In the genomic region with DNA sequence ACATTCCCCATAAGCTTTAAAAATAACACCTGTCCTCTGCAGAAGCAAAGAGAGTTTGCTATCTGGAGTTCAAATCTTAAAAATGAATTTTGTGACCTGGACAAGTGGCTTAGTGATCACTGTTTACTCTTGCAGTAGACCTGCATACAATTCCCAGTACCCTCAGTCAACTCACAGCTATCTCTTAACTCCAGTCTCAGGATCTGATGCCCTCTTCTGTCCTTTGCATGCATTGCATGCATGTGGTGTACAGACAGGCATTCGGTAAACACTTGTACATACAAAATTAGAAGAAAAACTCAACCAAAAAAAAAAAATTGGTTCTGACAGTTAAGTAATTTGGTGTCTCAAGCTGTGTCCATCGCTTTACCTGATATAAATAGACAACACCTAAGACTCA, we compare ENCODE assay signal across 11 mouse cellular contexts. TPM values are rescaled to one million over a fixed set of nuclear protein-coding genes. Genes with fewer than 3 reads are reported as not detected.
DNase-seq lines count a peak whose midpoint lies in the region; ATAC-seq and TF ChIP-seq lines count a peak whose summit lies in the region.
"Had no signal": no experiment of that assay in that cellular context is flagged by ENCODE, and none has a peak within 500 bp of the region (broad histone marks: within the 10 kb centered on the region; RNA-seq: fewer than 3 reads in every experiment).

No protein-coding gene starts in this region.

- H3K4me2 ChIP-seq in liver, embryonic 12.5 days: no peak overlapping the region
- H3K4me2 ChIP-seq: forebrain, embryonic 12.5 days; heart, embryonic 15.5 days had no signal

- DNase-seq in gastrocnemius, adult 2 months: no peak
- no peak for DNase-seq in gastrocnemius, adult 8-10 months (ENCODE audit: low spot score in 2 of 2)
- peak; percentile 49 for DNase-seq in thymus, adult 2 months
- no peak for DNase-seq in thymus, adult 18-20 months
- DNase-seq in MN1 (ENCODE audit: low spot score): no peak
- DNase-seq in spleen, postnatal 14 days (ENCODE audit: low spot score in 2 of 2): no peak
- no peak for DNase-seq in neural tube, embryonic 10.5 days (ENCODE audit: extremely low spot score, low spot score)
- DNase-seq: kidney, postnatal 14 days had no signal

- no peak overlapping the region for H3K27ac ChIP-seq in gastrocnemius, adult 2 months
- H3K27ac ChIP-seq in thymus, adult 2 months (ENCODE audit: control insufficient read depth, insufficient read depth, low read length): no peak overlapping the region
- H3K27ac ChIP-seq in liver, embryonic 12.5 days: no peak overlapping the region
- H3K27ac ChIP-seq: forebrain, embryonic 12.5 days; heart, embryonic 15.5 days had no signal

- WGBS in thymus, adult 2 months: 98% methylated on average over 2 of the region's 2 CpGs
- WGBS in liver, embryonic 12.5 days (ENCODE audit: insufficient replicate concordance): 91% methylated on average over 2 of the region's 2 CpGs

- H3K27me3 ChIP-seq in thymus, adult 2 months (ENCODE audit: control insufficient read depth, insufficient read depth, low read length): no peaks in the 10 kb centered on the region
- no peaks in the 10 kb centered on the region for H3K27me3 ChIP-seq in liver, embryonic 12.5 days (replicated peaks)
- H3K27me3 ChIP-seq: forebrain, embryonic 12.5 days; heart, embryonic 15.5 days had no signal

- no peaks in the 10 kb centered on the region for H3K9me3 ChIP-seq in liver, embryonic 12.5 days (replicated peaks)
- H3K9me3 ChIP-seq: forebrain, embryonic 12.5 days; heart, embryonic 15.5 days had no signal

- H3K36me3 ChIP-seq in thymus, adult 2 months (ENCODE audit: control insufficient read depth, insufficient read depth, low read length): peaks cover 99% of the 10 kb centered on the region
- H3K36me3 ChIP-seq in liver, embryonic 12.5 days: peaks cover 95% of the 10 kb centered on the region

- no peaks in the 10 kb centered on the region for H3K4me1 ChIP-seq in thymus, adult 2 months (replicated peaks; ENCODE audit: control insufficient read depth, insufficient read depth, low read length)
- no peaks in the 10 kb centered on the region for H3K4me1 ChIP-seq in liver, embryonic 12.5 days
- H3K4me1 ChIP-seq: forebrain, embryonic 12.5 days; heart, embryonic 15.5 days had no signal

- 0 out of 2 replicates have a peak, but pooled peaks have one; percentile 55 for ATAC-seq in liver, embryonic 12.5 days

- no peak overlapping the region for H3K9ac ChIP-seq in liver, embryonic 12.5 days
- H3K9ac ChIP-seq: forebrain, embryonic 12.5 days; heart, embryonic 15.5 days had no signal

- no peak overlapping the region for H3K4me3 ChIP-seq in gastrocnemius, adult 2 months
- H3K4me3 ChIP-seq in thymus, adult 2 months (ENCODE audit: control insufficient read depth, insufficient read depth, low read length): no peak overlapping the region
- no peak overlapping the region for H3K4me3 ChIP-seq in liver, embryonic 12.5 days
- H3K4me3 ChIP-seq: forebrain, embryonic 12.5 days; heart, embryonic 15.5 days had no signal

- intact Hi-C loops in gastrocnemius, adult 2 months (cut with DNase I): no loop called here

- TF ChIP-seq CTCF in gastrocnemius, adult 2 months (IDR thresholded peaks at IDR 0.05): peak; percentile 37
- no peak for TF ChIP-seq CTCF in thymus, adult 2 months (IDR thresholded peaks at IDR 0.05; ENCODE audit: borderline replicate concordance, control insufficient read depth, extremely low read depth, insufficient read depth, low read length, poor library complexity)

- TF ChIP-seq POLR2A in thymus, adult 2 months (IDR thresholded peaks at IDR 0.05; ENCODE audit: control insufficient read depth, extremely low read depth, insufficient read depth, low read length, poor library complexity): no peak

RNA-seq across cellular contexts. Expression of a gene that starts 15.7 kb away (rescaled TPM):
- total RNA-seq in gastrocnemius, adult 2 months (2021): 1 to 10 TPM; 4.8 to 6.7 TPM
- 1 to 10 TPM; 3.6 to 4.7 (median 4.2) TPM for total RNA-seq in gastrocnemius, adult 8-10 months (2022)
- 40.6 and 69.2 TPM in 2 replicates for polyA plus RNA-seq in thymus, adult 2 months (2012; rRNA removed)
- 178 and 181 TPM in 2 replicates for polyA plus RNA-seq in liver, embryonic 12.5 days (2016; fragmentation: Nextera tagmentation; extraction: Ambion mirVana)

RNA-seq across cellular contexts. Expression of a gene that starts 15.9 kb away (rescaled TPM):
- 1 to 10 TPM; 5.2 to 5.7 TPM for total RNA-seq in gastrocnemius, adult 2 months (2021)
- 1 to 10 TPM; 2.1 to 4.3 (median 3.4) TPM for total RNA-seq in gastrocnemius, adult 8-10 months (2022)
- polyA plus RNA-seq in thymus, adult 2 months (2012; rRNA removed): 20.8 and 21.3 TPM in 2 replicates
- 6.8 and 7.1 TPM in 2 replicates for polyA plus RNA-seq in liver, embryonic 12.5 days (2016; fragmentation: Nextera tagmentation; extraction: Ambion mirVana)

RNA-seq across cellular contexts. Expression of a gene that starts 24.3 kb away (rescaled TPM):
- under 1 TPM; 0.50 to 0.69 TPM for total RNA-seq in gastrocnemius, adult 2 months (2021)
- under 1 TPM; 0.17 to 0.36 (median 0.24) TPM for total RNA-seq in gastrocnemius, adult 8-10 months (2022)
- 9.3 and 22.2 TPM in 2 replicates for polyA plus RNA-seq in thymus, adult 2 months (2012; rRNA removed)
- 162 and 164 TPM in 2 replicates for polyA plus RNA-seq in liver, embryonic 12.5 days (2016; fragmentation: Nextera tagmentation; extraction: Ambion mirVana)
